Comparison of ENCODE assay signal across 9 mouse cellular contexts in the genomic region with DNA sequence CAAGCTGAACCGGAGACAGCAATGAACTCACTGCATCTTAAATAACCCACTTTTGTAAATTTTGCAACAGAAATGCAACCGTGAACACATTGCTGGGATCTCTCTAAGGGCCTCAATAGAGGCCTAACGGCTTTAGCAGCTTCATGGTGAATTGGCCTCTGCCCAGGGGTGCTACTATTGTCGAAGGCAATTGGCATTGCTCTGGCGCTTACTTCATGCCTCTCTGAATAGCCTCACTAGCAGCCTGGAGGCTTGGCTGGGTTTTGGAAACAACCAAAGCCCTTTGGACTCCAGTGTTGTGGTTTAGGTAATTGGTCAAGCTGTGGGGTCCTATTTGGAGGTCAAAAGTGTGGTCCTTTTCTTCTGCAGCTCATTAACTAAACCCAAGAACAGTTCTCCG.
DNase-seq lines count a peak whose midpoint lies in the region; ATAC-seq lines count a peak whose summit lies in the region.
"Had no signal": no experiment of that assay in that cellular context is flagged by ENCODE, and none has a peak within 500 bp of the region (broad histone marks: within the 10 kb centered on the region; RNA-seq: fewer than 3 reads in every experiment).

No protein-coding gene starts in this region.

- ATAC-seq in forebrain, embryonic 14.5 days: peak; percentile 71
- peak; percentile 52 for ATAC-seq in midbrain, embryonic 16.5 days

- peaks cover 36% of the 10 kb centered on the region for H3K4me1 ChIP-seq in forebrain, embryonic 14.5 days (ENCODE audit: control insufficient read depth, insufficient read depth, low read length)
- peaks cover 15% of the 10 kb centered on the region for H3K4me1 ChIP-seq in midbrain, embryonic 16.5 days (ENCODE audit: control insufficient read depth, insufficient read depth, low read length)

- no peak overlapping the region for H3K4me3 ChIP-seq in forebrain, embryonic 14.5 days (ENCODE audit: low read depth, low read length)
- H3K4me3 ChIP-seq in midbrain, embryonic 16.5 days (ENCODE audit: low read depth, low read length): no peak overlapping the region
- H3K4me3 ChIP-seq: lung, embryonic 15.5 days had no signal

- H3K36me3 ChIP-seq in forebrain, embryonic 14.5 days (ENCODE audit: control insufficient read depth, insufficient read depth, low read length): no peaks in the 10 kb centered on the region
- no peaks in the 10 kb centered on the region for H3K36me3 ChIP-seq in midbrain, embryonic 16.5 days (ENCODE audit: control insufficient read depth, insufficient read depth, low read length)
- H3K36me3 ChIP-seq: lung, embryonic 15.5 days had no signal

- H3K9ac ChIP-seq in forebrain, embryonic 14.5 days (ENCODE audit: low read length): no peak overlapping the region
- no peak overlapping the region for H3K9ac ChIP-seq in midbrain, embryonic 16.5 days (ENCODE audit: low read depth, low read length)
- H3K9ac ChIP-seq: lung, embryonic 15.5 days had no signal

- peak overlapping the region; percentile 68 for H3K27ac ChIP-seq in forebrain, embryonic 14.5 days (ENCODE audit: low read depth, low read length)
- no peak overlapping the region for H3K27ac ChIP-seq in midbrain, embryonic 16.5 days (ENCODE audit: low read length)
- H3K27ac ChIP-seq: lung, embryonic 15.5 days had no signal

- H3K4me2 ChIP-seq in forebrain, embryonic 14.5 days (ENCODE audit: low read length): no peak overlapping the region
- no peak overlapping the region for H3K4me2 ChIP-seq in midbrain, embryonic 16.5 days (ENCODE audit: low read length)
- H3K4me2 ChIP-seq: lung, embryonic 15.5 days had no signal

- H3K9me3 ChIP-seq in forebrain, embryonic 14.5 days (replicated peaks; ENCODE audit: control insufficient read depth, low read length): no peaks in the 10 kb centered on the region
- H3K9me3 ChIP-seq in midbrain, embryonic 16.5 days (replicated peaks; ENCODE audit: control insufficient read depth, low read length, poor library complexity, severe bottlenecking): no peaks in the 10 kb centered on the region
- H3K9me3 ChIP-seq: lung, embryonic 15.5 days had no signal

- 2% methylated on average over 6 of the region's 6 CpGs for WGBS in forebrain, embryonic 14.5 days
- 16% methylated on average over 6 of the region's 6 CpGs for WGBS in midbrain, embryonic 16.5 days

- no peaks in the 10 kb centered on the region for H3K27me3 ChIP-seq in forebrain, embryonic 14.5 days (replicated peaks; ENCODE audit: control insufficient read depth, insufficient read depth, low read length)
- H3K27me3 ChIP-seq in midbrain, embryonic 16.5 days (ENCODE audit: control insufficient read depth, insufficient read depth, low read depth, low read length): no peaks in the 10 kb centered on the region
- H3K27me3 ChIP-seq: lung, embryonic 15.5 days had no signal

- DNase-seq in adrenal gland, postnatal 10 days: peak; percentile 27
- DNase-seq in adrenal gland, adult 2 months: no peak
- peak; percentile 16 for DNase-seq in layer of hippocampus, adult 11-12 months (ENCODE audit: low spot score)
- no peak for DNase-seq in layer of hippocampus, adult 9-10 months (ENCODE audit: low spot score)
- peak; percentile 94 for DNase-seq in forebrain, embryonic 14.5 days (ENCODE audit: low spot score)
- DNase-seq in lung, postnatal 4 days: no peak
- no peak for DNase-seq in adrenal gland, postnatal 36 days

Comparison
In these comparisons a context has a peak if more than half of its experiments do, and no peak if none do; other contexts are left out.
1. DNase-seq: peak in adrenal gland, postnatal 10 days (single experiment), layer of hippocampus, adult 11-12 months (single experiment) and forebrain, embryonic 14.5 days (single experiment); none in adrenal gland, adult 2 months (single experiment), layer of hippocampus, adult 9-10 months (single experiment), lung, postnatal 4 days (0 of 2) and adrenal gland, postnatal 36 days (0 of 2).